Mouse (Mus musculus) adrenal gland, postnatal 14 days (tissue): ENCODE measurements around the gene Anxa9. TPM values are rescaled to one million over a fixed set of nuclear protein-coding genes. Genes with fewer than 3 reads are reported as not detected.
"Not testable (repeated sequence)": the region's sequence is repeated elsewhere in the genome, so short reads cannot be mapped to it uniquely, and the experiment has no call there.

ENCODE experiments used
- DNase-seq: peaks from one replicate; pipeline ENCODE4 v3.0.0; 2021; ENCODE audit warnings: mixed read lengths
- long read RNA-seq, 2 experiments: library from polyadenylated mRNA; stranded (forward); transcript quantifications; one replicate each; pipeline ENCODE4 v2.0.0; 2021
- total RNA-seq: library from RNA; stranded (reverse); gene quantifications from 2 replicates; pipeline ENCODE4 v1.2.3, GENCODE M21; 2021

Anxa9 gene
- total RNA-seq: 1.1 and 1.6 TPM in 2 replicates
- long read RNA-seq, experiment 1: 0 reads
- long read RNA-seq, experiment 2, partial matches to known transcripts: 0 of 1 reads
- long read RNA-seq, experiment 2, other reads (novel, unspliced or antisense): 1 of 1 reads

GRCm38 (mm10) chr3:95307100-95307499, at the start of gene Anxa9:
Gene Anxa9, minus strand, starts transcription at chr3:95307176.
- DNase-seq: no peak

GRCm38 (mm10) chr3:95355911-95356544, 49.1 kb upstream of the Anxa9 start:
- DNase-seq: not testable (repeated sequence)

- peak; percentile 11 for DNase-seq
Observed at GRCm38 (mm10) chr3:95349491-95349890, 42.5 kb upstream of the Anxa9 start.

GRCm38 (mm10) chr3:95348343-95348742, 41.4 kb upstream of the Anxa9 start:
- DNase-seq: not testable (repeated sequence)

GRCm38 (mm10) chr3:95346454-95346853, 39.5 kb upstream of the Anxa9 start:
- DNase-seq: no peak

GRCm38 (mm10) chr3:95343356-95344000, 36.5 kb upstream of the Anxa9 start:
- not testable (repeated sequence) for DNase-seq

GRCm38 (mm10) chr3:95338251-95338650, 31.3 kb upstream of the Anxa9 start:
- DNase-seq: no peak

- DNase-seq: no peak
Observed at GRCm38 (mm10) chr3:95337345-95337744, 30.4 kb upstream of the Anxa9 start.

- DNase-seq: no peak
Observed at GRCm38 (mm10) chr3:95331528-95331927, 24.6 kb upstream of the Anxa9 start.

GRCm38 (mm10) chr3:95328803-95329404, 21.9 kb upstream of the Anxa9 start:
- no peak for DNase-seq

- DNase-seq: no peak
Observed at GRCm38 (mm10) chr3:95324454-95325144, 17.6 kb upstream of the Anxa9 start.

- DNase-seq: no peak
Observed at GRCm38 (mm10) chr3:95323429-95323828, 16.5 kb upstream of the Anxa9 start.

GRCm38 (mm10) chr3:95319701-95320625, 13.0 kb upstream of the Anxa9 start:
- peak; percentile 40 for DNase-seq

- DNase-seq: no peak
Observed at GRCm38 (mm10) chr3:95319110-95319509, 12.1 kb upstream of the Anxa9 start.

GRCm38 (mm10) chr3:95318548-95318947, 11.6 kb upstream of the Anxa9 start:
- DNase-seq: peak; percentile 84

GRCm38 (mm10) chr3:95317414-95318080, 10.6 kb upstream of the Anxa9 start:
- peak; percentile 82 for DNase-seq

- no peak for DNase-seq
Observed at GRCm38 (mm10) chr3:95315844-95316550, 9.0 kb upstream of the Anxa9 start.

- peak; percentile 98 for DNase-seq
Observed at GRCm38 (mm10) chr3:95315094-95315843, 8.3 kb upstream of the Anxa9 start.

GRCm38 (mm10) chr3:95314486-95315093, 7.6 kb upstream of the Anxa9 start, which contains the start of gene Cers2:
Gene Cers2, plus strand, starts transcription at chr3:95314791.
- DNase-seq: no peak
